Mouse (Mus musculus) G1E (cell line): ENCODE measurements at regions not wholly inside any gene's neighbourhood (a gene's known extent, or its start where the extent isn't known, plus 50 kb on each side); places are given as distances from the start of the nearest gene placed in this dataset.

ENCODE experiments used
- CTCF ChIP-seq: IDR thresholded peaks from 2 replicates; pipeline ENCODE4 v1.5.1; 2012; ENCODE audit warnings: low read depth, low read length, inconsistent platforms, mixed read lengths
- POLR2AphosphoS5 ChIP-seq: IDR thresholded peaks from 2 replicates; pipeline ENCODE4 v1.6.1; 2012; ENCODE audit warnings: low read depth, low read length, inconsistent platforms; ENCODE audit not compliant: insufficient replicate concordance

GRCm38 (mm10) chr8:87155819-87156425, 270.9 kb upstream of the N4bp1 start:
- TF ChIP-seq CTCF (no peak), POLR2AphosphoS5 (no peak)
